Mouse (Mus musculus) heart, embryonic 13.5 days (tissue): ENCODE data around the gene Stat2. TPM values are rescaled to one million over a fixed set of nuclear protein-coding genes. Genes with fewer than 3 reads are reported as not detected.

Experiments
- ATAC-seq: fragments of 200-750 bp; cut with Nextera tagmentation; 2 replicates; pipeline ENCODE4 v1.8.0; 2017; ENCODE audit warnings: moderate TSS enrichment; ENCODE audit not compliant: insufficient number of reproducible peaks, low FRiP score, low TSS enrichment; ENCODE audit errors: extremely low read depth
- H3K27ac ChIP-seq: fragments of 300-500 bp; sonication (generic); replicated peaks from 2 replicates; pipeline ENCODE4 v1.5.1; 2015; ENCODE audit warnings: moderate library complexity, mild to moderate bottlenecking, inconsistent platforms
- H3K27me3 ChIP-seq: fragments of 300-500 bp; sonication (generic); replicated peaks from 2 replicates; pipeline ENCODE4 v1.6.1; 2015; ENCODE audit warnings: mild to moderate bottlenecking, inconsistent platforms
- H3K36me3 ChIP-seq: fragments of 300-500 bp; sonication (generic); 2 replicates; pipeline ENCODE4 v1.6.1; 2015; ENCODE audit warnings: mild to moderate bottlenecking, inconsistent platforms
- H3K4me1 ChIP-seq: fragments of 300-500 bp; sonication (generic); 2 replicates; pipeline ENCODE4 v1.6.1; 2015; ENCODE audit warnings: inconsistent platforms
- H3K4me2 ChIP-seq: fragments of 300-500 bp; sonication (generic); 2 replicates; pipeline ENCODE4 v1.6.1; 2015; ENCODE audit warnings: inconsistent platforms, mild to moderate bottlenecking, moderate library complexity
- H3K4me3 ChIP-seq: fragments of 300-500 bp; sonication (generic); 2 replicates; pipeline ENCODE4 v1.5.1; 2015; ENCODE audit warnings: moderate library complexity, mild to moderate bottlenecking, inconsistent platforms
- H3K9ac ChIP-seq: fragments of 300-500 bp; sonication (generic); 2 replicates; pipeline ENCODE4 v1.6.1; 2015; ENCODE audit warnings: inconsistent platforms, mild to moderate bottlenecking, moderate library complexity
- H3K9me3 ChIP-seq: fragments of 300-500 bp; sonication (generic); 2 replicates; pipeline ENCODE4 v1.6.1; 2016; ENCODE audit warnings: inconsistent platforms
- WGBS: fragments of 180-500 bp; shearing (Covaris S2); methylation state at CpG from one replicate; pipeline ENCODE4 v1.1.7; 2015; ENCODE audit warnings: mixed read lengths; 5-methylcytosine and 5-hydroxymethylcytosine counted together
- polyA plus RNA-seq: library from polyadenylated mRNA; unstranded; fragments of >200 nt; fragmentation: Nextera tagmentation; extraction: Ambion mirVana; gene quantifications from 2 replicates; pipeline ENCODE4 v1.2.1, GENCODE M21; 2015

Stat2 gene
- polyA plus RNA-seq: 9.7 and 9.8 TPM in 2 replicates

DNA sequence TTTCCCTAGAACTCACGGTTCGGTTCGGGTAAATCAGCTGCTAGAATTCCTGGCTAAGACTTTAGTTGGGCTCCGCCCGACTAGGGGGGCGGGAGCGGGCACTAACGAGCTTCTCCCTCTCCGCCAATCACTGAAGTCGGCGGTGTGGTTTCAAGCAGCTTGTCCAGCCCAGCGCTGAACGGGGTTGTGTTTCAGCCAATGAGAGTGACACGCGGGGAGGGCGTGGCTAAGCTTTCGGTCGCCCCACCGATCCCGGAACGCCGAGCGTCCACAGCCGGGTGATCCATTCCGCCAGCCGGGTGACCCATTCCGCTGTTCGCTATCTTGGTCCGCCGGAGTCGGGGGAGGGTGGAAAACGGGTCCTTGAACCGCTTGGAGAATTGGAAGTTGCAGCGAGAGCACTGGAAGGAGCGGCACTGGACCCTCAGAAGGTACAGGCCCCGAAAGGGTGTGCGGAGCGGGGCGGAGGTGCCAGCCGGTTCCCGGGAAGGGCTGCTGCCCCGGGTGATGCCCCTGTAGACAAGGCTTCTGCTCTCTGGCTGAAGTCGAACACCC, at the start of gene Stat2:
Gene Stat2 (plus strand): TSS at position 273 of the 555 bp plus-strand sequence.
- Histone ChIP-seq H3K4me1 (peaks cover 13% of the 10 kb centered on the region), H3K4me2 (peak within 1 kb of the TSS; percentile 76), H3K36me3 (no peaks in the 10 kb centered on the region), H3K4me3 (peak within 1 kb of the TSS; percentile 91), H3K27ac (peak within 1 kb of the TSS; percentile 84), H3K27me3 (no peaks in the 10 kb centered on the region), H3K9me3 (no peaks in the 10 kb centered on the region), H3K9ac (peak within 1 kb of the TSS; percentile 89)
- ATAC-seq: peak; percentile 98
- WGBS: under 1% methylated on average over 43 of the region's 43 CpGs

DNA sequence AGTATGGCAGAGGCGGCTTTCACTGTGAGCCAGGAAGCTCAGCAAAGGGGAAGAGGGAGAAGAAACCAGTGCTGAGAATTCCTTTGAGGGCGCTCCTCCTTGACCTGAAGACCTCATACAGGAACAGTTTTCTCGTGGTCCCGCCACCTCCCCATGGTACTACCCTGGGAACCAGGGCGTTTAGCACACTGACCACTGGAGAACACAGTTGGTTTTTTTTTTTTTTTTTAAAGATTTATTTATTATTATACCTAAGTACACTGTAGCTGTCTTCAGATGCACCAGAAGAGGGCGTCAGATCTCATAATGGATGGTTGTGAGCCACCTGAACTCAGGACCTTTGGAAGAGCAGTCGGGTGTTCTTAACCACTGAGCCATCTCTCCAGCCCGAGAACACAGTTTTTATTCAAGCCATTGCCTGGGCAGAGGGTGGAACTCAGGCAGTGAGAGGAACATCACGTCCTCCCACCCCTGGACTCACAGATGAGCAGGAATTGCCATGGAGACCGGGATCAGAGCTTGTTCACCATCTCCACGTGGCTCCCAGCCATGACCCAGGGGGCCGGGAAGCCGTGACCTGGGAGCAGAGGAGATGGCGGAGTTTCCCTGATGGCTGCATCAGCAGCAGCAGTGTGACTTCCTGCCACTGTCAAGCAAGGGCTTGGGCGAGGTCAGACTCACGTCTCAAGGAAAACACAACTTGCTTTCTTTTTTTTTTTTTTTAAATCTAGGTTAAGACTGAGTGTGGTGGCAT, 48.6 kb upstream of the Stat2 start:
- H3K4me3 ChIP-seq: no peak overlapping the region
- ATAC-seq: no peak
- no peak overlapping the region for H3K9ac ChIP-seq
- 56% methylated on average over 16 of the region's 16 CpGs for WGBS
- no peak overlapping the region for H3K27ac ChIP-seq
- no peaks in the 10 kb centered on the region for H3K9me3 ChIP-seq
- H3K27me3 ChIP-seq: no peaks in the 10 kb centered on the region
- no peaks in the 10 kb centered on the region for H3K36me3 ChIP-seq
- no peak overlapping the region for H3K4me2 ChIP-seq
- H3K4me1 ChIP-seq: peaks cover 7% of the 10 kb centered on the region; the same call in 1 of the 2 replicates

DNA sequence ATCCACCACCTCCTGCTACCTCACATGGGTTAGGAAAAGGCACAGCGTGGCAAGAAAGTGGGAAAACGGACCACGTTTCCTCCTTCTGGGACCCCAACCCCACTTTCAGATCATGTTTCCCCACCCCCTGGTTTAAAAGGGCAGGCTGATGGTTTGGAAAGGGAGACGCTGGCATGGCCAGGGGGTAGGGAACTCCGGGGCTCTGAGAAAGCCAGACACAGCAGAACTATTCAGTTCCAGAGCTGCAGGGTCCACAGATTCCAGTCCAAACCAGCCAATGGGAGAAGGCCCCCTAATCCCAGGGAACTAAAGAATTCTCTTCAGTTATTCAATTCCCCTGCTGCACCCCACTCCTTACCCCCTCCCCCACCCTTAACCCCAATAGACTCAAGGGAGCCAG, 45.3 kb upstream of the Stat2 start:
- Histone ChIP-seq H3K4me3 (no peak overlapping the region), H3K9ac (no peak overlapping the region)
- ATAC-seq: no peak

DNA sequence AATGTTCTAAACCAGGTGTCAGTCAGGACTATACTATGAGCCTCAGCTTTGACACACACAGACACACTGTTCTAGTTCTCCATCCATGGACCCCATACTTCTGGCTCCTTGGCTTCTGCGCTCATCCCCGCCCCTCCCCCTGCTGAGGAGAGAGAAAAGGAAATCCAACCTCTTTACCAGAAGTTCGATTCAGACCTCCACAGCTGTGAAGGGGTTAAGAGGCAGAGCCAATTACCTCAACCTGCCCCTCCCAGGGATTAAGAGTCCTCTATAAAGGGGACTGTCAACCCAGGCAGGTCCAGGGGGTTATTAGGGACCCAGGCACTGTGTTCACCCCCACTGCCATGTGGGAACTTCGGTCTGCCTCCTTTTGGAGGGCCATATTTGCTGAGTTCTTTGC, 44.8 kb upstream of the Stat2 start, which contains the start of gene Mip:
Gene Mip (plus strand): TSS at position 301 of the 400 bp plus-strand sequence.
- Histone ChIP-seq H3K9ac (no peak within 1 kb of the TSS), H3K4me2 (no peak within 1 kb of the TSS), H3K27ac (no peak within 1 kb of the TSS), H3K4me1 (peaks cover 11% of the 10 kb centered on the region; the same call in 1 of the 2 replicates), H3K9me3 (no peaks in the 10 kb centered on the region), H3K27me3 (no peaks in the 10 kb centered on the region), H3K4me3 (no peak within 1 kb of the TSS), H3K36me3 (no peaks in the 10 kb centered on the region)
- ATAC-seq: no peak
- 42% methylated on average over 4 of the region's 4 CpGs for WGBS

More for the DNA sequence above, 45.3 kb upstream of the Stat2 start:
- no peak overlapping the region for H3K27ac ChIP-seq
- H3K4me1 ChIP-seq: peaks cover 11% of the 10 kb centered on the region; the same call in 1 of the 2 replicates
- WGBS: 46% methylated on average over 5 of the region's 5 CpGs
- H3K9me3 ChIP-seq: no peaks in the 10 kb centered on the region
- no peak overlapping the region for H3K4me2 ChIP-seq
- H3K36me3 ChIP-seq: no peaks in the 10 kb centered on the region
- H3K27me3 ChIP-seq: no peaks in the 10 kb centered on the region

DNA sequence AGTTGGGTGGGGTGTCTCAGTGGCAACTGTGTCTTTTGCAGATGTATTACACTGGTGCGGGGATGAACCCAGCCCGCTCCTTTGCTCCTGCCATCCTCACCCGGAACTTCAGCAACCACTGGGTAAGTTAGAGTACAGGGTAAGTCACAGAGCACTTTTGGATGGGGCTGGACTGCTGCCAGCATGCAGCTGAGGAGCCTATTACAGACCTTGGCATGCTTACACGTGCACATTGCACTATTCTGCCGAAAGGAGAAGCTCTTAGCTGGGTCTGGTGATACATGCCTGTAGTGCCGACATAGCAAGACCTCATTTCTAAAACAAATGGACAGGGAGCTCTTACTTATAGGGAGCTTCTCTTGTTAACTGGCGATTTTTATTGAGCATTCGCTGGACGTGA, 42.8 kb upstream of the Stat2 start:
- Histone ChIP-seq H3K36me3 (no peaks in the 10 kb centered on the region), H3K9me3 (no peaks in the 10 kb centered on the region), H3K4me3 (no peak overlapping the region), H3K27me3 (no peaks in the 10 kb centered on the region), H3K4me2 (no peak overlapping the region), H3K4me1 (peaks cover 19% of the 10 kb centered on the region), H3K27ac (no peak overlapping the region), H3K9ac (0 out of 2 replicates have a peak overlapping the region, but pooled peaks have one; percentile 19)
- no peak for ATAC-seq
- 70% methylated on average over 9 of the region's 9 CpGs for WGBS

DNA sequence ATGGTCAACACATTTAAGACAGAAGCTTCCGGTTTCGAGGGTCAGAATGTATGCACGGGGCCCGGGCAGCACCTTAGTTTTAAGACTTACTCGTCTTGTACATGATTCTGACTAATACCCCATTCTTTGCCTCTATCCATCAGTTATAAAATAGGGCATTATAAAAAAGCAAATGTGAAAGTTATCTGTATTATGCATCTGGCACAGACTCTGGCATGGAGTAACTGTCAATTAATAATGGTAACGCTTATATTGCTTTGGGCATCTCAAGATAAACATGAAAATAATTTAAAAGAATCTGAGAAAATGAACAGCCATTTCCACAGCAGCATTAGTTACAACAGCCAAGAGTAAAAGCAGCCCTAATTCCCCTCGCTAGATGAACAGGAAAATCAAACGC, 42.4 kb upstream of the Stat2 start:
- H3K4me3 ChIP-seq: no peak overlapping the region
- H3K4me1 ChIP-seq: peaks cover 23% of the 10 kb centered on the region
- ATAC-seq: no peak
- H3K27me3 ChIP-seq: no peaks in the 10 kb centered on the region
- no peaks in the 10 kb centered on the region for H3K36me3 ChIP-seq
- no peak overlapping the region for H3K27ac ChIP-seq
- no peak overlapping the region for H3K9ac ChIP-seq
- WGBS: 84% methylated on average over 8 of the region's 8 CpGs
- no peak overlapping the region for H3K4me2 ChIP-seq
- no peaks in the 10 kb centered on the region for H3K9me3 ChIP-seq

DNA sequence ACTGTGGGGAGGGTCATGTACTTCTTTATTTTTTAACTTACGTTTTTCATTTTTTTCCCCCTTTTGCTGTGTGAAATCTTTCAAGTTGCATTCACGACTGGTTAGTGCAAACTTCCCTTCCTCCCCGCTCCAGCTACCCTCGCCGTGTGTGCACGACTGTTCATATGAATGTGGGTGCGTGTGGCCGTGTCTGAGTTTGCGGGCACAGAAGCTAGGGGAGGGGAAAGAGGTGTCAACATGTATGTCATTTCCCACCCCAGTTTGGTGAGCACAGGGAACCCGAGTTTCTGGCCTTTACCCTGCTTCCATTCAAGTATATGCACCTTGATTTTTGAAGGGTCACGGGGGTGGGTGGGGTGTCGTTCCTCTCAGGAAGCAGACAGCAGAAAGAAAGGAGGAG, 39.8 kb upstream of the Stat2 start:
- WGBS: 77% methylated on average over 12 of the region's 12 CpGs
- H3K4me3 ChIP-seq: no peak overlapping the region
- peaks cover 11% of the 10 kb centered on the region; the same call in 1 of the 2 replicates for H3K36me3 ChIP-seq
- no peak overlapping the region for H3K27ac ChIP-seq
- H3K4me1 ChIP-seq: peaks cover 21% of the 10 kb centered on the region
- 0 out of 2 replicates have a peak overlapping the region, but pooled peaks have one; percentile 92 for H3K9ac ChIP-seq
- no peak for ATAC-seq
- no peaks in the 10 kb centered on the region for H3K27me3 ChIP-seq
- no peaks in the 10 kb centered on the region for H3K9me3 ChIP-seq
- no peak overlapping the region for H3K4me2 ChIP-seq

DNA sequence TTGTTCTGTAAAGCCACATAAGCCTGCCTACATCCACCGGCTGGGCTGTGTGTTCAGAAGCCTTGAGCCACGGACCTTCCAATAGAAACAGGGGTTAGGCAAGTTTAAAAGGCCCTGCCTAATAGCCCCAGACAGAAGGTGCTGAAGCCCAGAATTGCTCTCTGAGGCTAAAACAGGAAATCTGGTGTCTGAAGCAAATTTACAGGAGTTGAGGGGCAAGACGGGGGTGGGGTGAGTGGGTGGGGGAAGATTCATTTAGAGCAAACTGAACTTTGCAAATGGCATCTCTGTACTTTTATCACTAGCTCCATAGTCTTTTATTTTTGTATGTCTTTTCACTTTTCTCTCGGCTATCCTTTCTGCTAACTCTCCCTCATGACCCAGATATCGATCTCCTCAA, 39.2 kb upstream of the Stat2 start:
- Histone ChIP-seq H3K27ac (peak overlapping the region; percentile 95), H3K4me2 (peak overlapping the region; percentile 91), H3K36me3 (peaks cover 11% of the 10 kb centered on the region; the same call in 1 of the 2 replicates), H3K27me3 (no peaks in the 10 kb centered on the region), H3K9me3 (no peaks in the 10 kb centered on the region), H3K9ac (peak overlapping the region; percentile 92), H3K4me3 (peak overlapping the region; percentile 75), H3K4me1 (peaks cover 21% of the 10 kb centered on the region)
- ATAC-seq: no peak
- 22% methylated on average over 5 of the region's 5 CpGs for WGBS

DNA sequence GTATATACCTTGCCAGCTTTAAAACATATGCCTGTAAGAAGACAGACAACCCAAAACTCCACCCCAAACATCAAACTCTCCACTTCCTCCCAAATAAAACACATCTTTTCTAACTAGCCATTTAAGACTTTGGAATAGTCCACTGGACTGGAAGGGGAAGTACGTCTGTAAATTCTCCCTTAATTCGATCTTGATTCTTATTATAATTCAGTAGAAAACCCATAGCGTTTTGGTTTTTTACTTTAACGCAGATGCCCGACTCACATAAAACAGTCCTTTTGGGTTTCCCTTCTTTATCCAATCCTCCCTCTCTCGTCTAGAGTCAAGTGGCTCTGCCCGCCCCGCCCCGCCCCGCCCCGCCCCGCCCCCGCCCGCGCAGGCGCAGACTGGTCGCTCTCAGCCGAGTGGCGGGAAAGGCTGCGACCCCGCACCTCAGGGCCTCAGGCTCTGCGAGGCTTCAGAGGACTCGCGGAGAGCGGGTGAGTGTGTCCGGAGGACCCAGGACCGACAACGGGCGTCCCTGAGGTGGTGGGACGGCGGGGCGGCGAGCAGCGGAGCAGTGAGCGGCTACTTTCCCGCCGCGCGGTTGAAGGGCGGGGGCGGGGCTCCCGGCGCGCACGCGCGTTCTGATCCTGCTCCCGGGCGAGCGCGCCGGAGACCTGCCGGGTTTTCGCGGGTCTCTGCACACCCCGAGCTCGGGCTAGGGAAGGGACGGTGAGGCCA, 38.5 kb upstream of the Stat2 start, which contains the start of gene Timeless:
Gene Timeless (plus strand): TSS at position 369 of the 723 bp plus-strand sequence.
- Histone ChIP-seq H3K9ac (peak within 1 kb of the TSS; percentile 92), H3K9me3 (no peaks in the 10 kb centered on the region), H3K27me3 (no peaks in the 10 kb centered on the region), H3K4me3 (peak within 1 kb of the TSS; percentile 75), H3K27ac (peak within 1 kb of the TSS; percentile 95), H3K4me1 (peaks cover 21% of the 10 kb centered on the region), H3K4me2 (peak within 1 kb of the TSS; percentile 91), H3K36me3 (peaks cover 11% of the 10 kb centered on the region; the same call in 1 of the 2 replicates)
- ATAC-seq: peak; percentile 87
- WGBS: under 1% methylated on average over 52 of the region's 58 CpGs

DNA sequence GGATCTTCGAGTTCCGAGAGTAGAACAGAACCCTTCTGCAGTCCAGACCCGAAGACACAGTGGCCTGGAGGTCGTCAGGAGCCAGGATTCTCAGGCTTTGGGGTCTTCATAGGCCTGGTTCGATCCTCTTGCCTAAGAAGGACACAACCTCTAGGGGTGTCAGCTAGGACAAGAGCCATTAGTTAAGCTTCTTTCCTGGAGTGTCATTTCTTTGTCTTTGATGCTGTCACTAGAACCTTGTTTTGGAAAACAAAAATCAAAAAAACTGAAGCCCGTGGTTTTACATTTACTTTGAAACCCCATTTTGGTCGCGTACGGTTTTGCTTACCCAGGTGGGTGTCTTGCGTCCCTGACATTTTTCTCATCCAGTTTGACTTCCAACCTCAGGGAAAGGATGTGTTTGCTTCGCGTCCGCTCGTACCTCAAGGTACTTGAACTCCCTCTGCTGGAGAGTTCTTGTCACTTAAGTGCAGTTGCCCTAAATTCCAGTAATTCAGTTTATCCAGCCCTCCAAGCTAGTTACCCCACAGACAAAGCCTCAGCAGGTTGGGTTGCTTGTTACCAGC, 37.9 kb upstream of the Stat2 start:
- ATAC-seq: peak; percentile 31; the same call in 1 of the 2 replicates
- peak overlapping the region; percentile 75 for H3K4me3 ChIP-seq
- H3K9ac ChIP-seq: peak overlapping the region; percentile 92
- under 1% methylated on average over 14 of the region's 14 CpGs for WGBS
- peak overlapping the region; percentile 91 for H3K4me2 ChIP-seq
- peak overlapping the region; percentile 95 for H3K27ac ChIP-seq
- H3K36me3 ChIP-seq: peaks cover 11% of the 10 kb centered on the region; the same call in 1 of the 2 replicates
- peaks cover 22% of the 10 kb centered on the region for H3K4me1 ChIP-seq
- no peaks in the 10 kb centered on the region for H3K27me3 ChIP-seq
- no peaks in the 10 kb centered on the region for H3K9me3 ChIP-seq

DNA sequence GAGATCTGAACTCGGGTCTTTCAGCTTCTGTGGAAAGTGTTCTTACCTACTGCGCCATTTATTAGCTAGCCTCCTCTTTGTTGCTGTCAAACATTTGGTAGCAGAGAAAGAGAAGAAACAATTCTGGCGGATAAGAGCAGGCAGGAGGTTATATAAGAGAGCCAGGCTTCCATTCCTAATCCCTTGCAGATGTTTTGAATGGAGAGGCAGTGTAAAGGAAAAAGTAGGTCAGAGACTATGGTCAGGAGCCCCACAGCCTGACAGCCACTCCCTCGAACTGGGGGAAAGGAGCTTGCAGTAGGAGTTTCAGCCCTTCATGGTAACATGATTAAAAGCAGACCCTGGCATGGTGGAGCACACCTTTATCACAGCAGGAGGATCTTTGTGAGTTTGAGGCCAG, 34.0 kb upstream of the Stat2 start:
- no peak for ATAC-seq
- Histone ChIP-seq H3K4me3 (no peak overlapping the region), H3K27ac (no peak overlapping the region), H3K4me2 (no peak overlapping the region), H3K9me3 (no peaks in the 10 kb centered on the region), H3K36me3 (peaks cover 29% of the 10 kb centered on the region), H3K9ac (no peak overlapping the region), H3K27me3 (no peaks in the 10 kb centered on the region), H3K4me1 (peaks cover 16% of the 10 kb centered on the region)
- WGBS: 78% methylated on average over 4 of the region's 4 CpGs
